Mouse (Mus musculus): Measurements from ENCODE around the gene Nfe2l1.

Gene Nfe2l1

GRCm38 (mm10) chr11:96847240-96847639, 17.5 kb upstream of the Nfe2l1 start:
- DNase-seq (ENCODE audit: low spot score in 2 of 2): no peak

GRCm38 (mm10) chr11:96843627-96844026, 13.9 kb upstream of the Nfe2l1 start:
- no peak for DNase-seq (ENCODE audit: low spot score in 2 of 2)

DNA sequence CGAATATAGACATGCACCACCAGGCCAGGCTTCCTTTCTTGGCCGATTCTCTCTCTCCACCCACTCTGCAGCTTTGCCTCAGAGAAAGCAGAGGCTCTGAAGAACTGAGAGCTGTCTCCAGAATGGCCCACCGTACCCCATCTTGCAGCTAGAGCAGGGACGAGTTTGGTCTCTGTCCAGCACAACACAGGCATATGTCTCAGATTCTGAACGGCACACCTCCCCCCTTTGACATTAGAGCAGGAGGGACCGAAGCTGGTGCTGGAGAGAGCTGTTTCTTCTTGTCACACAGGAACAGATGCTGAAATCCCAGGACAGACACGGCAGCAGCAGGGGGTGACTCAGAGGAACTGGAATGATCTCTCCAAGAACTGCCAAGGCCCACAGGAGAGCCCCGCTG, 10.5 kb upstream of the Nfe2l1 start:
- DNase-seq (ENCODE audit: low spot score in 2 of 2): no peak

GRCm38 (mm10) chr11:96839877-96840276, 10.1 kb upstream of the Nfe2l1 start:
- DNase-seq (ENCODE audit: low spot score in 2 of 2): no peak

DNA sequence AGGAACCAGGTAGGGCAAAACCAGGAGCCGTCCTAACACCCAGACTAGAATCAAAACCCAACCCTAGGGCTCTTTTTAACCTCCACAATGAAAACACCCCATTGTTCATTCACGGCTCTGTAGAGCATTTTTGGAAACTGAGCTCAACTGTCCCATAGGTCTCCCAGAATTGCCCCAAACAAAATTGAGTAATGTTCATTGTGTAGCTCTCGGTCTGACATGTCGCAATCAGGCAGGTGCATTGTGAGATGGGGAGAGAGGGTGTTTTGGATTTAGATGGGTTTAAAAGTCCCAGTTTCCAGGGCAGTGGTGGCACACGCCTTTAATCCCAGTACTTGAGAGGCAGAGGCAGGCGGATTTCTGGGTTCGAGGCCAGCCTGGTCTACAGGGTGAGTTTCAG, 9.7 kb upstream of the Nfe2l1 start:
- DNase-seq (ENCODE audit: low spot score in 2 of 2): no peak

DNA sequence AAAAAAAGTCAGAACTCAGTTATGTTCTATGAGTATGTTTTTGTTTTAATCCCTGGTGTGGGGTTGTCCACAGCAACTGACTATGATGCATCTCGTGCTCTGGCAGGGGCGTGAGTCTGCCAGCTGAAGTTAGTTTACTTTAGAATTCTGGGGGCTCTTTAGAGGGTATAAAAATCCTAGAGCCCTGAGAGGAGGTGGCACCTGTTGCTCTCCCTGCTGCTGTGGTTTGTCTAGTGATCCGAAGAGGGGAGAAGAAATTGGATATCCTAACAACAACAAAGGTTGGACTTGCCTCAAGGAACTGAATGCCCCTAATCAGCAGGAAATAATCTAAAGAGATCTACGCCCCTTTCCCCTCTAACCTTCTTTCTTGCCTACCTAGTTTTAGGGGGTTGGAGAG, 8.6 kb upstream of the Nfe2l1 start:
- no peak for DNase-seq (ENCODE audit: low spot score in 2 of 2)

- no peak for DNase-seq (ENCODE audit: low spot score in 2 of 2)
Observed at GRCm38 (mm10) chr11:96837298-96837697, 7.5 kb upstream of the Nfe2l1 start.

DNA sequence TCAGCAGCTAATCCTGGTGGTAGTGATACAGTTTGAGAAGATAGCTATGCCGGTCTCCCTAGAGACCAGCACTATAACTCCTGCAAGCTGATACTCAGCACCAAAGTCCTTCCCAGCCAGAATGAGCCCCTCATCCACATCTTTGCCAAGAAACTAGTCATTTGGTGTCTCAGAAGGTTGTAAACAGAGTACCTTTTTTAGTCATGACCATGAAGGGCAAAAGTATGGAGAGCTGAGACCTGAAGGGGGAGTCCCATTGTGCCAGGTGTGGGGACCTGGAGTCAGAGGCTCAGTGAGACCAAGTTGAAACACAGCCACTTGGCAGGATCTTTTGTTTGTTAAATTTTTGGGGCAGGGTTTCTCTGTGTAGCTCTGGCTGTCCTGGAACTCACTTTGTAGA, 4.4 kb upstream of the Nfe2l1 start:
- DNase-seq (ENCODE audit: low spot score in 2 of 2): no peak

GRCm38 (mm10) chr11:96832973-96833372, 3.2 kb upstream of the Nfe2l1 start:
- no peak for DNase-seq (ENCODE audit: low spot score in 2 of 2)

- DNase-seq (ENCODE audit: low spot score in 2 of 2): no peak
Observed at GRCm38 (mm10) chr11:96832541-96832940, 2.8 kb upstream of the Nfe2l1 start.

- no peak for DNase-seq (ENCODE audit: low spot score in 2 of 2)
Observed at GRCm38 (mm10) chr11:96831516-96831915, 1.7 kb upstream of the Nfe2l1 start.

GRCm38 (mm10) chr11:96830539-96831216, 910 bp upstream of the Nfe2l1 start:
- no peak for DNase-seq (ENCODE audit: low spot score in 2 of 2)

- peak; percentile 87 to 91 for DNase-seq (ENCODE audit: low spot score in 2 of 2)
Observed at GRCm38 (mm10) chr11:96829403-96829812, 360 bp downstream of the Nfe2l1 start.

GRCm38 (mm10) chr11:96828881-96829280, 887 bp downstream of the Nfe2l1 start:
- DNase-seq (ENCODE audit: low spot score in 2 of 2): no peak

DNA sequence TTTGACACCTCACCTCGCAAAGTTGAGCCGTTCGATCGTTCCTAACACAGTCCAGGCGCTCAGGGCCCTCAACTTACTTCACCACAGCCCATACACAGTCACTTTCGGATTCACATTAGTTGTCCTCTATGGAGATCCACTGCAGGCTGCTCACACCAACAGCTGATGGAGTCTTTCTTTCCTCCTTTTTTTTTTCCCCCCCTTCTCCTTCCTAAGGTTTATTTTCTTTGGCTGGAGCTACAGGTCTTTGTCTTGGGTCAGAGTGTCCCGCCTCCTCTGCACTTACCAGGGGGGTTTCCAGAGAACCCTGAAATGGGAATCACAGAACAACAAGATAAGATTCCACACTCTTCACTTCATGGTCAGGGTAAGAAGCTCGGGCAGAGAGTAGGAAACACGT, 1.9 kb downstream of the Nfe2l1 start:
- no peak for DNase-seq (ENCODE audit: low spot score in 2 of 2)

DNA sequence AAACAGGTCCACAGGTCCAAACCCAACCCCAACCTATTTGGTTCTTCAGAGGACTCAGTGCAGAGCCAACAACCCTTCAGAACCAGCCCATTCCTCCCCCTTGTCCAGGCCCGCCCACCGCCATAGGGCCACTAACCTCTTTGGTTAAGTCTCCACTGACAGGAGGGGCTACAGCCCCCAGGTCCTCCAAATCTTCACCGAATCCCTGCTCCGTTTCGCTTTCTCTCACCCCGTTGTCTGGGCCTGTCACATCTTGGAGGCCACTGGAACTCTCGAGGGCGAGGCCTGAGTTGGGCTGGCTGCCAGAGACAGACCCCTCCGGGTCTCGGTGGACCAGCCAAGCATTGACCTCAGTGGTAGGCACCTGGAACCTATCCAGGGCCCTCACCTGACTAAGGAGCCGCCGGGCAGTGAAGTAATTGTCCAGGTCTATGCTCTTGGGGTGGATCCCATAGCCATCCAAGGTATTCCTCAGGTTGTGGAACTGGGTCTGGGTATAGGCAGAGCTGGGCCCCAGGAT, 2.6 kb downstream of the Nfe2l1 start:
- DNase-seq (ENCODE audit: low spot score in 2 of 2): no peak

GRCm38 (mm10) chr11:96826481-96826880, 3.3 kb downstream of the Nfe2l1 start:
- peak in 1 of 2 experiments; percentile 44 for DNase-seq (ENCODE audit: low spot score in 2 of 2)

- peak; percentile 55 to 82 for DNase-seq (ENCODE audit: low spot score in 2 of 2)
Observed at GRCm38 (mm10) chr11:96824783-96825495, 4.8 kb downstream of the Nfe2l1 start.

DNA sequence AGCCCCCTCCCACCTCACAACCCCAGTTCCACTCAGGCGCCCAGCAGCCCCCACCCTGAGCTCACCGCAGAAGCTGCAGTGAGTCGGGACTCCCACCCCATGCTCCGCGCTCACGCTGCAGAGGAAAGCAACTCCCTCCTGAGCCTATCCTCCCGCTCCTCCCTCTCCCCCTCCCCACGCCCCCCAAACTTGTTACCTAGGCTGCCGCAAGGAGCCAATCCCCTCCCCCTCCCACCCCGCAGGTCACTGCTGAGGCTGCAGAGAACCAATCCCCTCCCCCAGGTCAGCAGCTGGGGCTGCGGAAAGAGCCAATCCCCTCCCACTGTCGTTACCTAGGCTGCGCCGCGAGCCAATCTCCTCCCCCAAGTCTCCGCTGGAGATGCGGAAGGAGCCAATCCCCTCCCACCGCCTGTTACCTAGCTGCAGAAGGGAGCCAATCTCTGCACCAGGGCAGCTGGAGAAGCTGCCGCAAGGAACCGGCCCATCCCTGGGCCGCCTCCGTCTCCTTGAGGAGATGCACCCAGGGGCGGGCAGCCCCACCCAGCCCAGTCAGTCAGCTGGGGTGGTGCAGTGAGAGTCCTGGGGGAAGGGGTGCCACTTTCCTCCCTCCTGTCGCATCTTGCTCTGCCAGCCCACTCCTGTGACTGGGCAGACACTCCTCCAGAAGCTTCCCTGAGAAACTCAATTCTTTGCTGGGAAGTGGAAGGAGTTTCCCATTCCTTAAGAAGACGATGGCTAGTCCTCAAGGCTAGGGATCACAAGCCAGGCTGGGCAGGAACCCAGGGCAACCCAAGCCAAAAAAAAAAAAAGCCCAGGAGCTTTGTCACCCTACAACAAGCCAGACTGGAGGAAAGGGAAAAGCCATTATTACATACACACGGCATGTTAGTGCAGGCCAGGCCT, 5.6 kb downstream of the Nfe2l1 start:
- DNase-seq (ENCODE audit: low spot score in 2 of 2): peak; percentile 78 to 88

GRCm38 (mm10) chr11:96823471-96823837, 6.3 kb downstream of the Nfe2l1 start:
- no peak for DNase-seq (ENCODE audit: low spot score in 2 of 2)

GRCm38 (mm10) chr11:96822675-96823470, 6.9 kb downstream of the Nfe2l1 start:
- DNase-seq (ENCODE audit: low spot score in 2 of 2): no peak

All from urinary bladder, postnatal 36 days (tissue).